Mouse (Mus musculus) CH12.LX (cell line): ENCODE measurements around the gene Ogg1.

Experiments used
- CTCF ChIP-seq, 2 experiments: IDR thresholded peaks in 1 of 2; conservative IDR thresholded peaks in 1 of 2; 2 replicates each; pipeline ENCODE4 v1.5.1; 2011 to 2012; ENCODE audit warnings: low read depth in 2 of 2, low read length in 2 of 2, improper control_type of control experiment in 1 of 2, inconsistent platforms in 1 of 2, mild to moderate bottlenecking in 1 of 2, moderate library complexity in 1 of 2
- MAFK ChIP-seq: IDR thresholded peaks from 2 replicates; pipeline ENCODE4 v1.6.1; 2011; ENCODE audit warnings: low read length, improper control_type of control experiment; ENCODE audit not compliant: insufficient replicate concordance
- MAX ChIP-seq: IDR thresholded peaks from 2 replicates; pipeline ENCODE4 v1.6.1; 2011; ENCODE audit warnings: low read length, improper control_type of control experiment
- POLR2A ChIP-seq: IDR thresholded peaks from 2 replicates; pipeline ENCODE4 v1.6.1; 2011; ENCODE audit warnings: low read depth, mild to moderate bottlenecking, improper control_type of control experiment, low read length
- POLR2AphosphoS2 ChIP-seq: IDR thresholded peaks from 2 replicates; pipeline ENCODE4 v1.6.1; 2011; ENCODE audit warnings: low read depth, low read length, improper control_type of control experiment
- SIN3A ChIP-seq: IDR thresholded peaks from 2 replicates; pipeline ENCODE4 v1.6.1; 2012; ENCODE audit warnings: low read length, improper control_type of control experiment, inconsistent platforms
- TBP ChIP-seq: conservative IDR thresholded peaks from 2 replicates; pipeline ENCODE4 v1.6.1; 2011; ENCODE audit warnings: low read depth, low read length, improper control_type of control experiment
- ZMIZ1 ChIP-seq: IDR thresholded peaks from 2 replicates; pipeline ENCODE4 v1.6.1; 2012; ENCODE audit warnings: low read depth, mild to moderate bottlenecking, inconsistent platforms, low read length, improper control_type of control experiment

- TF ChIP-seq POLR2A = no peak
- TF ChIP-seq CTCF (conservative IDR thresholded peaks at IDR 0.05 in 1 of 2, IDR thresholded peaks at IDR 0.05 in 1 of 2; ENCODE audit: low read depth in 2 of 2, low read length in 2 of 2) = no peak
- no peak for TF ChIP-seq POLR2AphosphoS2
- no peak for TF ChIP-seq MAX
- no peak for TF ChIP-seq MAFK
- TF ChIP-seq TBP = no peak
- no peak for TF ChIP-seq ZMIZ1
- TF ChIP-seq SIN3A = no peak
These were observed 45.1 kb upstream of the Ogg1 start for GRCm38 (mm10) chr6:113281676-113282075.
